Mouse (Mus musculus): ENCODE results near the gene Gm20671. TPM values are rescaled to one million over a fixed set of nuclear protein-coding genes. Genes with fewer than 3 reads are reported as not detected.
"Not testable (repeated sequence)": the region's sequence is repeated elsewhere in the genome, so short reads cannot be mapped to it uniquely, and the experiment has no call there.

Gene Gm20671
- polyA plus RNA-seq, 1 experiment = 0.06 TPM

DNA sequence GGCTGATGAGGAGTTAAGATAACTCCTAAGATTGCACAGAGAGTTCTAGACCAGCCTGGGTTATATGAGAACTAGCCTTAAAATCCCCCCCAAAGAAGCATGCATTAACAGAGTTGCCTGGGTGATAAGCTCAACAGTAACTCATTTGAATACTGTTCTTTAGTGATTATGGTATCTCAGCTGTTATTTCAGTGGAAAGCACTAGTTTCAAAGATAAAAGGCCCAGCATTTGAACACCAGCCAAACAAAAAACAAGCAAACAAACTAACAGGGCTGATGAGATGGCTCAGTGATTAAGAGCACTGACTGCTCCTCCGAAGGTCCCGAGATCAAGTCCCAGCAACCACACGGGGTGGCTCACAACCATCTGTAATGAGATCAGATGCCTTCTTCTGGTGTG lies 22.3 kb upstream of the Gm20671 start:
- TF ChIP-seq CTCF (IDR thresholded peaks at IDR 0.05; ENCODE audit: control insufficient read depth, insufficient read depth, insufficient read length) = no peak
- TF ChIP-seq CEBPB (IDR thresholded peaks at IDR 0.05; ENCODE audit: low read depth) = no peak
- TF ChIP-seq FOSL1 (IDR thresholded peaks at IDR 0.05; ENCODE audit: insufficient read depth, low read length, poor library complexity, severe bottlenecking) = no peak
- no peak for TF ChIP-seq MYOG (IDR thresholded peaks at IDR 0.05; ENCODE audit: control insufficient read depth, extremely low read depth, insufficient read length)
- no peak for TF ChIP-seq MAX (IDR thresholded peaks at IDR 0.05)
- no peak for TF ChIP-seq USF1 (IDR thresholded peaks at IDR 0.05; ENCODE audit: low read depth)
- Histone ChIP-seq H3K4me3 (ENCODE audit: insufficient read depth, poor library complexity, severe bottlenecking) (no peak overlapping the region), H3K79me2 (ENCODE audit: control insufficient read depth, insufficient read depth) (peaks cover 92% of the 10 kb centered on the region), H3K27me3 (ENCODE audit: control insufficient read depth, insufficient read depth, insufficient read length) (no peaks in the 10 kb centered on the region), H3K36me3 (ENCODE audit: control insufficient read depth, insufficient read depth) (peaks cover 4% of the 10 kb centered on the region), H3K79me3 (ENCODE audit: low read depth) (peaks cover 65% of the 10 kb centered on the region), H3ac (ENCODE audit: control insufficient read depth, insufficient read length, low read depth) (no peak overlapping the region)

GRCm38 (mm10) chr5:32840029-32840428 lies 13.1 kb upstream of the Gm20671 start:
- Histone ChIP-seq H3K79me2 (ENCODE audit: control insufficient read depth, insufficient read depth) (peaks cover 11% of the 10 kb centered on the region), H3K27me3 (ENCODE audit: control insufficient read depth, insufficient read depth, insufficient read length) (no peaks in the 10 kb centered on the region), H3K4me3 (ENCODE audit: insufficient read depth, poor library complexity, severe bottlenecking) (no peak overlapping the region), H3K79me3 (ENCODE audit: low read depth) (peaks cover 1% of the 10 kb centered on the region), H3ac (ENCODE audit: control insufficient read depth, insufficient read length, low read depth) (no peak overlapping the region), H3K36me3 (ENCODE audit: control insufficient read depth, insufficient read depth) (peaks cover 58% of the 10 kb centered on the region)
- no peak for TF ChIP-seq MYOG (IDR thresholded peaks at IDR 0.05; ENCODE audit: control insufficient read depth, extremely low read depth, insufficient read length)
- TF ChIP-seq CTCF (IDR thresholded peaks at IDR 0.05; ENCODE audit: control insufficient read depth, insufficient read depth, insufficient read length) = no peak
- no peak for TF ChIP-seq USF1 (IDR thresholded peaks at IDR 0.05; ENCODE audit: low read depth)
- TF ChIP-seq FOSL1 (IDR thresholded peaks at IDR 0.05; ENCODE audit: insufficient read depth, low read length, poor library complexity, severe bottlenecking) = no peak
- no peak for TF ChIP-seq CEBPB (IDR thresholded peaks at IDR 0.05; ENCODE audit: low read depth)
- TF ChIP-seq MYOD1 (IDR thresholded peaks at IDR 0.05; ENCODE audit: control insufficient read depth, insufficient read length, low read depth) = no peak
- no peak for TF ChIP-seq MAX (IDR thresholded peaks at IDR 0.05)

GRCm38 (mm10) chr5:32836976-32837375 lies 10.1 kb upstream of the Gm20671 start:
- Histone ChIP-seq H3K27me3 (ENCODE audit: control insufficient read depth, insufficient read depth, insufficient read length) (no peaks in the 10 kb centered on the region), H3ac (ENCODE audit: control insufficient read depth, insufficient read length, low read depth) (no peak overlapping the region), H3K4me3 (ENCODE audit: insufficient read depth, poor library complexity, severe bottlenecking) (no peak overlapping the region), H3K79me3 (ENCODE audit: low read depth) (no peaks in the 10 kb centered on the region), H3K79me2 (ENCODE audit: control insufficient read depth, insufficient read depth) (no peaks in the 10 kb centered on the region), H3K36me3 (ENCODE audit: control insufficient read depth, insufficient read depth) (peaks cover 54% of the 10 kb centered on the region)
- TF ChIP-seq MAX (IDR thresholded peaks at IDR 0.05) (no peak), MYOD1 (IDR thresholded peaks at IDR 0.05; ENCODE audit: control insufficient read depth, insufficient read length, low read depth) (no peak), FOSL1 (IDR thresholded peaks at IDR 0.05; ENCODE audit: insufficient read depth, low read length, poor library complexity, severe bottlenecking) (no peak), MYOG (IDR thresholded peaks at IDR 0.05; ENCODE audit: control insufficient read depth, extremely low read depth, insufficient read length) (no peak), CTCF (IDR thresholded peaks at IDR 0.05; ENCODE audit: control insufficient read depth, insufficient read depth, insufficient read length) (no peak), USF1 (IDR thresholded peaks at IDR 0.05; ENCODE audit: low read depth) (no peak), CEBPB (IDR thresholded peaks at IDR 0.05; ENCODE audit: low read depth) (no peak)

DNA sequence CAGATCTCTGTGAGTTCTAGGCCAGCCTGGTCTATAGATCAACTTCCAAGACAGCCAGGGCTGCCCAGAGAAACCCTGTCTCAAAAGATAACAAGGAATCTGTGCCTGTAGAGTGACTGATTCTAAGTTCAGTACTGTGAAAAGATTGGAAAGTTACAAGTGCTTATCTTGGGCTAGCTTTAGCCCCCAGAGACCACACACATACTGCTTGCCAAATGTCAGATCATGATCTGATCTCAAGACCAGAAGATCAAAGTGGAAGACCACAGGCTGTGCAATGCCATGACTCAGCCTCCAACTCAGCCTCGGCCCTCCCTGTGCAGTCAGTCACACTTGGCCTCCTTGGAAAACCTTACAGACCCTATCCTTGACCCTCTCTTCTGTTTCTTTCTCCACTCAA lies 7.6 kb upstream of the Gm20671 start:
- Histone ChIP-seq H3K27me3 (ENCODE audit: control insufficient read depth, insufficient read depth, insufficient read length) (no peaks in the 10 kb centered on the region), H3K36me3 (ENCODE audit: control insufficient read depth, insufficient read depth) (peaks cover 57% of the 10 kb centered on the region), H3K79me3 (ENCODE audit: low read depth) (no peaks in the 10 kb centered on the region), H3K4me3 (ENCODE audit: insufficient read depth, poor library complexity, severe bottlenecking) (no peak overlapping the region), H3K79me2 (ENCODE audit: control insufficient read depth, insufficient read depth) (no peaks in the 10 kb centered on the region), H3ac (ENCODE audit: control insufficient read depth, insufficient read length, low read depth) (no peak overlapping the region)
- TF ChIP-seq FOSL1 (IDR thresholded peaks at IDR 0.05; ENCODE audit: insufficient read depth, low read length, poor library complexity, severe bottlenecking) (no peak), CTCF (IDR thresholded peaks at IDR 0.05; ENCODE audit: control insufficient read depth, insufficient read depth, insufficient read length) (no peak), MYOD1 (IDR thresholded peaks at IDR 0.05; ENCODE audit: control insufficient read depth, insufficient read length, low read depth) (no peak), MYOG (IDR thresholded peaks at IDR 0.05; ENCODE audit: control insufficient read depth, extremely low read depth, insufficient read length) (no peak), USF1 (IDR thresholded peaks at IDR 0.05; ENCODE audit: low read depth) (no peak), MAX (IDR thresholded peaks at IDR 0.05) (no peak), CEBPB (IDR thresholded peaks at IDR 0.05; ENCODE audit: low read depth) (no peak)

DNA sequence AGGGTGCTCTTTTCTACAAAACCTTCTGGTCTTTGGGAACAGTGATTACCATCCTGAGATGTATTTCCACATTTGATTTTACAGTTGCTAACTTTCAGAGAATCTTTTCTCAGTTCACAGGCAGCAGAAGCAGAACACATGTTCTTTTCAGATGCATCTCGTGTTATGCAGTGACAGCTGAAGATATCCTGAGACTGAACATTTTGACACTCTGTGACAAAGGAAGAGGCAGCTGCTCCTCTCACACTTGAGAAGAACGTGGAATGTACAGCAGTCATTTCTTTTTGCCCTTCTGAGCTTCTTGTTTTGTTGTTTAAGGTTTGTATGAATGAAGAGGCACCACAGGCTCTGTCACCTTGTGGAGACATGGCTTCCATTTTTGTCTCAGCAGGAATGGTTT lies 3.1 kb upstream of the Gm20671 start:
- Histone ChIP-seq H3K79me2 (ENCODE audit: control insufficient read depth, insufficient read depth) (no peaks in the 10 kb centered on the region), H3ac (ENCODE audit: control insufficient read depth, insufficient read length, low read depth) (no peak overlapping the region), H3K27me3 (ENCODE audit: control insufficient read depth, insufficient read depth, insufficient read length) (no peaks in the 10 kb centered on the region), H3K79me3 (ENCODE audit: low read depth) (no peaks in the 10 kb centered on the region), H3K4me3 (ENCODE audit: insufficient read depth, poor library complexity, severe bottlenecking) (no peak overlapping the region), H3K36me3 (ENCODE audit: control insufficient read depth, insufficient read depth) (peaks cover 56% of the 10 kb centered on the region)
- TF ChIP-seq CTCF (IDR thresholded peaks at IDR 0.05; ENCODE audit: control insufficient read depth, insufficient read depth, insufficient read length) (no peak), USF1 (IDR thresholded peaks at IDR 0.05; ENCODE audit: low read depth) (no peak), MAX (IDR thresholded peaks at IDR 0.05) (no peak), FOSL1 (IDR thresholded peaks at IDR 0.05; ENCODE audit: insufficient read depth, low read length, poor library complexity, severe bottlenecking) (no peak), MYOD1 (IDR thresholded peaks at IDR 0.05; ENCODE audit: control insufficient read depth, insufficient read length, low read depth) (no peak), CEBPB (IDR thresholded peaks at IDR 0.05; ENCODE audit: low read depth) (no peak), MYOG (IDR thresholded peaks at IDR 0.05; ENCODE audit: control insufficient read depth, extremely low read depth, insufficient read length) (no peak)

DNA sequence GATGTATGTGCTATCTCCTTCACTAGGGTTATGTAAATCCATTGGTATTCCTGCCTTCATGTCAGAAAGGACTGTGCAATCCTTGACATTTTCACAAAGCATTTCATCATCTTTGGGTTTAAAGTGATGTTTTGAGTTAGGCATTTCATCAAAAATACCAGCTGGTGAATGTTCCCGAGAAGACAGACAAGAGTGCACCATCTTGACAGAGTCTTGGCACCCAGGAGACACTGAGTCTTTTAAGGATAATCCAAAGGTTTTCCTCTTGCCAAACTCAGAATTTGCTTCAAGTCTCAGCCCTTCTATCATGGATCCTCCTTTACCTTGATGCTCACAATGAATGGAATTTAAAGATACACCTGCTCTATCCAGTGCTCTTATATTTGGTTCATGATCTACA lies 1.9 kb upstream of the Gm20671 start:
- H3K79me3 ChIP-seq (ENCODE audit: low read depth); H3K79me2 ChIP-seq (ENCODE audit: control insufficient read depth, insufficient read depth); H3ac ChIP-seq (ENCODE audit: control insufficient read depth, insufficient read length, low read depth); H3K27me3 ChIP-seq (ENCODE audit: control insufficient read depth, insufficient read depth, insufficient read length); H3K4me3 ChIP-seq (ENCODE audit: insufficient read depth, poor library complexity, severe bottlenecking): not testable (repeated sequence)
- H3K36me3 ChIP-seq (ENCODE audit: control insufficient read depth, insufficient read depth) = peaks cover 53% of the 10 kb centered on the region
